ENCODE assay signal across 16 mouse cellular contexts in the genomic region with DNA sequence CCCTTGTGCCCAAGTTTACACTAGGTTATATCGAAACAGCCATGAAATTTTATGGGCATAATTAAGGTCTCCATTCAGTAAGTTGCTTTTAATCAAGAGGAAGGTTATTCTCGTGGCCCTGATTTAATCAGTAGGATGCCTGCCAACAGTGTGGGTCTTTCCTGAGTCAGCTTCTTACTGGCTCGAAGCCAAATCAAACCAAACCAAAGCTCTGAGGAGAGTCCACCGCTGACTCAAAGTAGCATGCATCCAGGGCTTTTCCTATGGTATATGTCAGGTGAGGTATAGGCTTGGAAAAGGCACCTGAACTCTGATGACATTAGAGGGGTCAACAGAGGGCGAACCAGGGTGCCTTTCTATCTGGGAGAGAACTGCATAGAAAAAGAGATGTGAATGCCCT. TPM values are rescaled to one million over a fixed set of nuclear protein-coding genes. Genes with fewer than 3 reads are reported as not detected.
DNase-seq lines count a peak whose midpoint lies in the region; ATAC-seq and TF ChIP-seq lines count a peak whose summit lies in the region.
"Had no signal": no experiment of that assay in that cellular context is flagged by ENCODE, and none has a peak within 500 bp of the region (broad histone marks: within the 10 kb centered on the region; RNA-seq: fewer than 3 reads in every experiment).

No protein-coding gene starts in this region.

- no peak for TF ChIP-seq CTCF in stomach, postnatal 0 days (IDR thresholded peaks at IDR 0.05; ENCODE audit: low read depth)

- no peak for TF ChIP-seq EP300 in stomach, postnatal 0 days (optimal IDR thresholded peaks at IDR 0.05)

- H3K4me2 ChIP-seq in kidney, embryonic 16.5 days (replicated peaks; ENCODE audit: low read depth, low read length): no peak overlapping the region
- no peak overlapping the region for H3K4me2 ChIP-seq in stomach, postnatal 0 days (replicated peaks; ENCODE audit: low read depth)
- H3K4me2 ChIP-seq: hindbrain, embryonic 14.5 days; liver, embryonic 11.5 days had no signal

- H3K4me1 ChIP-seq in kidney, embryonic 16.5 days (ENCODE audit: insufficient read depth, low read length): peaks cover 10% of the 10 kb centered on the region
- H3K4me1 ChIP-seq in stomach, postnatal 0 days (replicated peaks; ENCODE audit: control insufficient read depth, insufficient read depth): no peaks in the 10 kb centered on the region

- no peak overlapping the region for H3K27ac ChIP-seq in kidney, embryonic 16.5 days (ENCODE audit: low read length)
- no peak overlapping the region for H3K27ac ChIP-seq in stomach, postnatal 0 days (replicated peaks)
- H3K27ac ChIP-seq: forebrain, embryonic 10.5 days; hindbrain, embryonic 14.5 days; macrophage had no signal

- 48% methylated on average over 5 of the region's 5 CpGs for WGBS in kidney, embryonic 16.5 days
- WGBS in stomach, postnatal 0 days: 46% methylated on average over 5 of the region's 5 CpGs

- H3K36me3 ChIP-seq in kidney, embryonic 16.5 days (ENCODE audit: insufficient read depth, low read length): no peaks in the 10 kb centered on the region
- no peaks in the 10 kb centered on the region for H3K36me3 ChIP-seq in stomach, postnatal 0 days (ENCODE audit: control insufficient read depth, insufficient read depth, low read length)
- H3K36me3 ChIP-seq: forebrain, embryonic 10.5 days had no signal

- H3K9me3 ChIP-seq in kidney, embryonic 16.5 days (ENCODE audit: low read length): no peaks in the 10 kb centered on the region
- H3K9me3 ChIP-seq in stomach, postnatal 0 days (ENCODE audit: control insufficient read depth, low read length): no peaks in the 10 kb centered on the region
- H3K9me3 ChIP-seq: forebrain, embryonic 10.5 days had no signal

- H3K27me3 ChIP-seq in kidney, embryonic 16.5 days (ENCODE audit: insufficient read depth, low read length): no peaks in the 10 kb centered on the region
- no peaks in the 10 kb centered on the region for H3K27me3 ChIP-seq in stomach, postnatal 0 days (ENCODE audit: control insufficient read depth, insufficient read depth, low read length)

- H3K9ac ChIP-seq in kidney, embryonic 16.5 days (replicated peaks; ENCODE audit: low read length): no peak overlapping the region
- no peak overlapping the region for H3K9ac ChIP-seq in stomach, postnatal 0 days (ENCODE audit: low read length)
- H3K9ac ChIP-seq: hindbrain, embryonic 14.5 days had no signal

- no peak for ATAC-seq in kidney, embryonic 16.5 days (ENCODE audit: low FRiP score, low TSS enrichment)
- ATAC-seq in stomach, postnatal 0 days (ENCODE audit: low FRiP score, low TSS enrichment): peak; percentile 56; the same call in 1 of the 2 replicates

- no peak overlapping the region for H3K4me3 ChIP-seq in kidney, embryonic 16.5 days (ENCODE audit: low read length)
- no peak overlapping the region for H3K4me3 ChIP-seq in stomach, postnatal 0 days (ENCODE audit: low read depth, low read length)
- H3K4me3 ChIP-seq: forebrain, embryonic 10.5 days had no signal

- peak; percentile 58 for DNase-seq in kidney, postnatal 14 days
- DNase-seq in ovary, adult 18-20 months (ENCODE audit: low spot score): peak; percentile 68
- DNase-seq in ovary, postnatal 14 days (ENCODE audit: low spot score): no peak
- peak; percentile 69 for DNase-seq in adrenal gland, adult 8-10 months
- no peak for DNase-seq in stomach, postnatal 0 days (ENCODE audit: low spot score)
- DNase-seq in layer of hippocampus, postnatal 14 days (ENCODE audit: low spot score in 2 of 2): no peak
- DNase-seq: cerebellum, adult 9-11 months; kidney, adult 8-10 months; right cerebral cortex, postnatal 14 days had no signal

RNA-seq across cellular contexts. Expression of gene BC005537, which starts 19.5 kb away (rescaled TPM):
- 14.2 and 17.1 TPM in 2 replicates for polyA plus RNA-seq in kidney, embryonic 16.5 days (2015; fragmentation: Nextera tagmentation; extraction: Ambion mirVana)
- 100 to 1,000 TPM; 194 to 209 (median 205) TPM for total RNA-seq in adrenal gland, adult 8-10 months (2022)
- 11.0 and 11.1 TPM in 2 replicates for polyA plus RNA-seq in stomach, postnatal 0 days (2015; fragmentation: Nextera tagmentation; extraction: Ambion mirVana)
- 100 to 1,000 TPM; 192 to 199 TPM for total RNA-seq in layer of hippocampus, postnatal 14 days (2021)

RNA-seq across cellular contexts. Expression of gene Gmnn, which starts 20.2 kb away (rescaled TPM):
- 103 and 104 TPM in 2 replicates for polyA plus RNA-seq in kidney, embryonic 16.5 days (2015; fragmentation: Nextera tagmentation; extraction: Ambion mirVana)
- total RNA-seq in adrenal gland, adult 8-10 months (2022): 10 to 100 TPM in 2 of 4 experiments, 1 to 10 TPM in 2; 5.3 to 12.5 (median 9.4) TPM
- polyA plus RNA-seq in stomach, postnatal 0 days (2015; fragmentation: Nextera tagmentation; extraction: Ambion mirVana): 39.6 and 43.3 TPM in 2 replicates
- total RNA-seq in layer of hippocampus, postnatal 14 days (2021): 1 to 10 TPM; 2.3 to 2.4 TPM

RNA-seq across cellular contexts. Expression of gene Armh2, which starts 40.9 kb away (rescaled TPM):
- not detected in 2 replicates for polyA plus RNA-seq in kidney, embryonic 16.5 days (2015; fragmentation: Nextera tagmentation; extraction: Ambion mirVana)
- not detected for total RNA-seq in adrenal gland, adult 8-10 months (2022)
- polyA plus RNA-seq in stomach, postnatal 0 days (2015; fragmentation: Nextera tagmentation; extraction: Ambion mirVana): not detected in 2 replicates
- not detected for total RNA-seq in layer of hippocampus, postnatal 14 days (2021)
- polyA plus RNA-seq: gonadal fat pad, adult 2 months; heart, embryonic 16.5 days; hindbrain, embryonic 14.5 days; liver, embryonic 11.5 days; macrophage had no signal

RNA-seq across cellular contexts. Expression of gene Acot13, which starts 49.4 kb away (rescaled TPM):
- polyA plus RNA-seq in kidney, embryonic 16.5 days (2015; fragmentation: Nextera tagmentation; extraction: Ambion mirVana): 112 and 121 TPM in 2 replicates
- total RNA-seq in adrenal gland, adult 8-10 months (2022): 10 to 100 TPM; 56.4 to 70.2 (median 59.6) TPM
- 111 and 117 TPM in 2 replicates for polyA plus RNA-seq in stomach, postnatal 0 days (2015; fragmentation: Nextera tagmentation; extraction: Ambion mirVana)
- 10 to 100 TPM; 73.0 to 83.6 TPM for total RNA-seq in layer of hippocampus, postnatal 14 days (2021)

RNA-seq across cellular contexts. Expression of gene Tdp2, which starts 49.6 kb away (rescaled TPM):
- 62.1 and 62.5 TPM in 2 replicates for polyA plus RNA-seq in kidney, embryonic 16.5 days (2015; fragmentation: Nextera tagmentation; extraction: Ambion mirVana)
- total RNA-seq in adrenal gland, adult 8-10 months (2022): 10 to 100 TPM; 25.7 to 39.9 (median 31.0) TPM
- polyA plus RNA-seq in stomach, postnatal 0 days (2015; fragmentation: Nextera tagmentation; extraction: Ambion mirVana): 21.6 and 22.0 TPM in 2 replicates
- 10 to 100 TPM; 22.8 to 23.2 TPM for total RNA-seq in layer of hippocampus, postnatal 14 days (2021)

Comparison
In these comparisons a context has a peak if more than half of its experiments do, and no peak if none do; other contexts are left out.
1. DNase-seq: peak in kidney, postnatal 14 days (single experiment), ovary, adult 18-20 months (single experiment) and adrenal gland, adult 8-10 months (single experiment); none in ovary, postnatal 14 days (single experiment), stomach, postnatal 0 days (single experiment) and layer of hippocampus, postnatal 14 days (0 of 2).